Mouse (Mus musculus) gastrocnemius, adult 18-20 months (tissue): Measurements from ENCODE around the gene Stx5a. TPM values are rescaled to one million over a fixed set of nuclear protein-coding genes. Genes with fewer than 3 reads are reported as not detected.

Experiments used
- DNase-seq: peaks from one replicate; pipeline ENCODE4 v3.0.0; 2021; ENCODE audit warnings: low spot score
- total RNA-seq, 2 experiments: library from RNA; stranded (reverse); gene quantifications; 2 replicates each; pipeline ENCODE4 v1.2.3; 2021

Stx5a gene
- total RNA-seq, 2 experiments from 2014 or later: 16.0 to 16.6 TPM

DNA sequence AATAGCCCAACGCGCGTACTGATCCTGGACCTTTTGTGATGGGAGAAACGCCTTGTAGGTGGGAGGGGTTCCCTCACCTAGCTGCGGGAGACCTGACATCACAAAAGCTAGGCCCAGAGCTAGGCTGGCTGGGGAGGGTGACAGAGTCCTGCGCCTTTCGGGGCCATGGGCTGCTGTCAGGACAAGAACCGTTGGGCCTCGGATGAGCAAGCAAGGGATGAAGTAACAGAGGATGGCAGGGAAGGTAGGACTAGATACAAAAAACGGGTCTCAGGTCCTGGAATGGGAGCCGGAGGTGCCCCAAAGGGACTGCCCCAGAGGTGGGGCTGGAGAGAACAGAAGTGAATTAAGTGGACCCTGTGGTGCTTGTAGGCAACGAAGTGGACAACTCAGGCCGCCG lies 610 bp upstream of the Stx5a start, which contains the start of gene 1700092M07Rik:
Gene 1700092M07Rik, plus strand, starts transcription at position 116 of the 400 bp plus-strand sequence.
- DNase-seq: no peak

DNA sequence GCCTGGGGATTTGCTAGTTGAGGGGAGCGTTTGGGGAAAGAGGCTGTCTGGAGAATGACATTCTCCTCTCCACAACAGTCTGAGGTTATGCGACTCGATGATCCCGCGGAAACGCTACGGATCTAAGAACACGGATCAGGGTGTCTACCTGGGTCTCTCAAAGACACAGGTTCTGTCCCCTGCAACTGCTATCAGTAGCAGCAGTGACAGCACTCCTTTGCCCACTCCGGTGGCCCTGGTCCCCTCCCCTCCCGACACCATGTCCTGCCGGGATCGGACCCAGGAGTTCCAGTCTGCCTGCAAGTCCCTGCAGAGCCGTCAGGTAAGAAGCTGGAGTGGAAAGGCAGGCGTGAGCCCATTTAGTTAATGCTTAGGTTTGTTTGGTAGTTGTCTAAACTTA lies 963 bp downstream of the Stx5a start:
- DNase-seq: no peak

DNA sequence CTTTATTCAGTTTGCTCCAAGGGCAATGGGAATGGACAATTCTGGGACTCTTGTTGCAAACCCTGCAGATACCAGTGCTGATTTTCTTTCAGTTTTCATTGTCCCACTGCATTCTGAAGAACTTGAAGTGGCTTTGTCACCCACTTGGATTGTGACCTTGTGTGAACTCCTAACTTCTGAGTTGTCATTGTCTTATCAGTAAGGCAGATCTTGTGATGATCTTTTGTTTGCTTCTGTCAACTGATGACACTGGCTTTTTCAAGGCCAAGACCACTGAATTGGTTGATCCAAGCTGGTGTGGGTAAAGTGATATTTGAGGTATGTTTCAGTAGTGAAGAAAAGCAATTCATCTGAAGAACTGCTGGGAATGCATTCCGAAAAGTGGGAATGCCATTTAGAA lies 4.2 kb downstream of the Stx5a start:
- no peak for DNase-seq

DNA sequence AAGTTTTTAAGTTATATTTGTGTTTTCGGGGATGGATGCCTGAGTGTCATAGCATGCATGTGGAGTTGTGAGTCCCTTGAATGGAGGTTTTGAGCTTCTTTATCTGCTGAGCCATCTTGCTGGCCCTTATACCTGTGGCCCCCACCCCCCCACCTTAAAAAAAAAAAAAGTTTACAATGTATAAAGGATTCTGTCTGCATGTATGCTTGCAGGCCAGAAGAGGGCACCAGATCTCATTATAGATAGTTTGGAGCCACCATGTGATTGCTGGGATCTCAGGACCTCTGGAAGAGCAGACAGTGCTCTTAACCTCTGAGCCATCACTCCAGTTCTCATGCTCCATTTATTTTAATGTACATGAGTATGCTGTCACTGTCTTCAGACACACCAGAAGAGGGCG lies 6.2 kb downstream of the Stx5a start:
- no peak for DNase-seq

DNA sequence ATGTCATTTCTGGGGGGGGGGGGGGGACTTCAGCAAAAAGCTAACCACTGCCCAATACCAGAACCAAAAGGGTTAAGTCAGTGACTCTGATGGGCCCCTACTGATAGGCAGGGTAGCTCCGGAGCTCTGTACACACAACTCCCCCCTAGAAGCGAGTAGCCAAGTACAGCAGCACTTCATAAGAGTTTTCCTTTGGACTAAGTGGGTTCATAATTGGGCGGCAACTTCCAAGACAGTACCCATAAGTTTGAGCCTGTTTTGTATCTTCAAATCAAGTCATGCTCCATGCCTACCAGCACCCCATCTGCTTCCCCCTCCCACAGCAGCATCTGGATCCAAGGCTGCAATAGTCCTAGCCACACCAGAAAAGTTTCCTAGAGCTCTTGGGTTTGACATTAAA lies 14.4 kb downstream of the Stx5a start:
- no peak for DNase-seq

DNA sequence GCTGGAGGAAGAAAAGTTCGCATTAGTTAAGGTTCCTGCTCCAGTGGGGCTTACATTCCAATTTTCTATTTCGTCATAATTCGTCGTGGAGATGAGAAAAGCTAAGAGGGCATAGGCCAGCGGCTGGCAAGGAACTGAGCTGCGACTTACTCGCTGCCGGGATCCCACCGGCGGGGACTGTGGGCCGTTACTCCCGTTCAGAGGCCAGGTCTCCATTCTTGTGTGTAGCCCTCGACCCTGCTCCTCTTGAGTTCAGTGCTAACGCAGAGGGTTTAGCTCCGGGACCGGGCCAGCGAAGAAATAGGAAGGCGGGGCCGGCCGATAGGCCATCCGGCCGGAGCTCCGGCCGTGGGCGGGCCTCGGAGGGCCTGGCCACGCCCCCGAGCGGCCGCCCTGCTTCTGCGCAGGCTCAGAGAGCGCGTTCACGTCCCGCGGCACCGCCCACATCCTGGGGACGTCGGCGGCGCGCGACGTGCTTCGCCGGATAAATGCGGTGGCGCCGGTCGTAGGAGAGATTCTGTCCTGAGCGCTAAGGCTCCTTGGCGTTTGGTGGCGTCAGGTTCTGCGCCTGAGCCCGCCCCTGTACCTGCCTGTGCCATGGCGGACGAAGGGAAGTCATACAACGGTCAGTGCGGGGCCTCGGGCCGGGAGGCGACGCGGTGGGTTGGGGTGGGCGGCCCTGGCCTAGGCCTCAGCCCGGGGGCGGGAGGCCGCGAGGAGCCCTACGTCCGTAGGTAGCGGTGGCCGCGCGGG lies 15.6 kb downstream of the Stx5a start, which contains the start of gene Nxf1:
Gene Nxf1, plus strand, starts transcription at position 439 of the 753 bp plus-strand sequence.
- DNase-seq: peak; percentile 91

DNA sequence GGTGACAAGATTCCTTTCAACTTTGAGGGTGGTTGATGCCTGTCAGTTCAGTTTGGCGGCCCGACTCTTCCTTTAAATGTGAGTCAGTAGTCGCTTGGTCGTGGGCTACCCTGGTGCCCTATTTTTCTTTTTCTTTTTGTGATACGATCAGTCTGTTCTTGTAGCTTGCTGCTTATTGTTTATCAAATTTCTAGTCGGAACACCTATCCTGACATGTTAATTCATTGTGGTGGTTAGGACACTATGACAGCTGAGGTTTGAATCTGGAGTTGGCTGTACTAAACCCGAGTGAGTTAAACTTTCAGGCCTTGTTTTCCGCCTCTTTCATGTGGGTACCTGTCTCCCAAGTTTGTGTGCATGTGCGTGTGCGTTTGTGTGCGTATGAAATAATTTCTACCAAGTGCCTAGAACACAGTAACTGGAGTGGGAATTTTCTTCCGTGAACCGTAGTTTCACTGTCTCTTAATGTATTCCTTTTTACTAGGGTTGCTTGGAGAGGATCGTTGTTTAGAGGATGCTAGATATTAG lies 16.3 kb downstream of the Stx5a start:
- DNase-seq: no peak

DNA sequence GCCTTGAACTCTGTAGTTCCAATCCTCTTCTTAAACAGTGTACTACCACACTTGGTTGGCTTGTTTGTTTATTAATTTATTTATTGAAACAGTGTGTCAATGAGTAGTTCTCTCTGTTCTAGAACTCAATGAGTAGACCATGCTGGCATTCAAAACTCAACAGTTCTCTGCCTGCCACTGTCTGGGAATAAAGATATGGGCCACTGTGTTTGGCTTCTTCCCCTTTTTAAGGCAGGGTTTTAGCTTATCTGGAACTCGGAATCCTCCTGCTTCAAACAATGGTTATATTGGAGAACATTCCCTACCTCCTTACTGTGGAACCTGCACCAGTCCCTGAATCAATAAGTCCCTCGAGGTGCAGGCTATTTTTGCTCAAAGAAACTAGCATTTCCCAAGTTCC lies 17.7 kb downstream of the Stx5a start:
- no peak for DNase-seq

GRCm38 (mm10) chr19:8760757-8761156 lies 19.5 kb downstream of the Stx5a start:
- DNase-seq: no peak

DNA sequence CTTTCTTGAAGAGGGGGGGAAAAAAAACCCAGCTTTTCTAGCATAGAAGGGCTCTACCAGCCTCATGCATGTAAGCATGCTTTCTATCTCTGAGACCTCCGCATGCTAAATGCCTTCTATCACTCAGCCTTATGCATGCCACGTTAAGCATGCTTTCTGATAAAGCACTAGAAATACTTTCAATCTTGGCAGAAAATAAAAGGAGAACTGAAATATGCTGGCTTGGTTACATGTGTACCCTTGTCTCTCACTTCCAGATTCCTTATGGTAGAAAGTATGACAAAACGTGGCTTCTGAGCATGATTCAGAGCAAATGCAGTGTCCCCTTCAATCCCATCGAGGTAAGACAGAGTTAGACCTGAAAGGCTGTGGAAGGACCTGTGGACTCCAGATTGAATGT lies 22.1 kb downstream of the Stx5a start:
- no peak for DNase-seq

DNA sequence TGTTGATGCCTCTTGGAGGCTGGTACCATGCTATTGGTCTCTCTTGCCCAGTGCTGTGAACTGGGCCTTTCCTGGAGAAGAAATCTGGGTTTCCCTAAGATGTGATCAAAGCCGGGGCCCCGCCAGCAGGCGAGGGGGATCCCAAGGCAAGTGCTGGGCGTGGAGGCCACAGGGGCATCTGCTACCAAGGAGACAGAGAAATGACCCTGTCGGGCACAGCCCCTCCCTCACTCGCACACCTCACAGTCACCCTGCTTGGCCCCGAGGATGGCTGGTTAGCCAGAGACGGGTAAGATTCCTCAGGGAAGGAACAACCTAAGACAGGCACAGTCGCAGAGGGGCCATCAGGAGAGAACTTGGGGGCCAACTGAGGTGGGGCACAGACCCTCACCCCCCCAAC lies 24.3 kb downstream of the Stx5a start:
- DNase-seq: no peak

GRCm38 (mm10) chr19:8770567-8771270 lies 29.5 kb downstream of the Stx5a start, which contains the start of gene Tmem223:
Gene Tmem223, plus strand, starts transcription at chr19:8770996.
- DNase-seq: peak; percentile 77

- no peak for DNase-seq
Measured at GRCm38 (mm10) chr19:8772996-8773395, 31.8 kb downstream of the Stx5a start.

- DNase-seq: no peak
Measured at GRCm38 (mm10) chr19:8773409-8773808, 32.2 kb downstream of the Stx5a start.

DNA sequence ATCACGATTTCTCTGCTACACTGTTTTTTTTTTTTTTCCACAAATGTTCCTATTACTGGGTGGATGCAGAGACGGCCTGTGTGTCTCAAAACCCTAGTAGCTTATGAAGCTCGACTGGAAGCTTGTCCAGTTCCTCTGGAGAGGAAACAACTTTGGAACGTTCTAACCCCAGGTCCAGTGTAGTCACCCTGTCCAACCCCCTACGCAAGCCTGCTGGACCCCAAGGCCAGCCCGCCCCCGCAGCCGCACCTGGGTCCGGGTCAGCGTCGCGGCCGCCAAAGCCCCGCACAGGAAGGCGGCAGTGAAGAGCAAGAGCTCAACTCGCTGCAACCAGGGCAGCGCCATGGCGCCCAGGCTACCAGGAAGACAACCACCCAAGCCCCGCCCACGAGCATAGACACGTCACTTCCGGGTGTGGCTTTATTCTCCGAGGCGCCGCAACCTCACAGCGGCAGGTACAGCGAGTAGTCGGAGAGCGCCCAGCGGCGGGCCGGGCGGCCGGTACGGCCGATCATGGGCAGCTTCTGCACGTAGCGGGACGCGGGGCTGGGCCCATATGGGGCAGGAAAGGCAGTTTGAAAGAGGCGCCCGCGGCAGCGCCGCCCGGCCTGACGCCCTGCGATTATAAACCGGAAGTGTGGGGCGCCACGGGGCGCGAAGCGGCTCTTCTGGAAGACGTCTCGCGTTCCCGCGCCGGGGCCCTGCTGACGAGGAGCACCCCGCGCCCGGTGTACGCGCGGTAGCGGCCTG lies 33.0 kb downstream of the Stx5a start, which contains the start of gene Tmem179b:
Gene Tmem179b, minus strand, starts transcription at position 382 of the 750 bp plus-strand sequence.
- DNase-seq: peak; percentile 96

- DNase-seq: peak; percentile 19
Measured at GRCm38 (mm10) chr19:8774951-8775421, 33.8 kb downstream of the Stx5a start.

- DNase-seq: peak; percentile 94
Measured at GRCm38 (mm10) chr19:8786008-8786781, 45.0 kb downstream of the Stx5a start, which contains the start of gene Taf6l. Gene Taf6l, minus strand, starts transcription at chr19:8786417.

GRCm38 (mm10) chr19:8788521-8788920 lies 47.3 kb downstream of the Stx5a start:
- DNase-seq: no peak

GRCm38 (mm10) chr19:8789171-8789570 lies 48.0 kb downstream of the Stx5a start:
- DNase-seq: no peak

DNA sequence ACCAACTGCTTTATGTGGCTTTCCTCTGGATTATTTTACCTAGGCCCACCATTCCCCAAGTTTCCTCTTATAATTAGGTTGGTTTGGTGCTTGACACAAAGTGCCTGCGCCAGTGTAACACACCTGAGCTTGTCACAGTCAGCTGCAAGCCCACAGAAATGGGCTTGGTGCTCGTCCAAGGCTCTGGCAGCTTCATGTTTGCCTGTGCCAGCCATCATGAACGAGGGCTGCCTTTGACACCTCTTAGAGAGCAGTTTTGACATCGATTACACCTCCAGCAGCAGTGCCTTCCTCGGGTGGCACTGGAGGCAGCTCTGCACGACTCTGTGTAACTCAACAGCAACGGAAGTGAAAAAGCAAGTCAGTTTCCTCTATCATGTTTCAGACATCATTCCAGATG lies 49.0 kb downstream of the Stx5a start:
- DNase-seq: no peak
